Mouse (Mus musculus): ENCODE measurements around the gene Stx1a.

Gene Stx1a

DNA sequence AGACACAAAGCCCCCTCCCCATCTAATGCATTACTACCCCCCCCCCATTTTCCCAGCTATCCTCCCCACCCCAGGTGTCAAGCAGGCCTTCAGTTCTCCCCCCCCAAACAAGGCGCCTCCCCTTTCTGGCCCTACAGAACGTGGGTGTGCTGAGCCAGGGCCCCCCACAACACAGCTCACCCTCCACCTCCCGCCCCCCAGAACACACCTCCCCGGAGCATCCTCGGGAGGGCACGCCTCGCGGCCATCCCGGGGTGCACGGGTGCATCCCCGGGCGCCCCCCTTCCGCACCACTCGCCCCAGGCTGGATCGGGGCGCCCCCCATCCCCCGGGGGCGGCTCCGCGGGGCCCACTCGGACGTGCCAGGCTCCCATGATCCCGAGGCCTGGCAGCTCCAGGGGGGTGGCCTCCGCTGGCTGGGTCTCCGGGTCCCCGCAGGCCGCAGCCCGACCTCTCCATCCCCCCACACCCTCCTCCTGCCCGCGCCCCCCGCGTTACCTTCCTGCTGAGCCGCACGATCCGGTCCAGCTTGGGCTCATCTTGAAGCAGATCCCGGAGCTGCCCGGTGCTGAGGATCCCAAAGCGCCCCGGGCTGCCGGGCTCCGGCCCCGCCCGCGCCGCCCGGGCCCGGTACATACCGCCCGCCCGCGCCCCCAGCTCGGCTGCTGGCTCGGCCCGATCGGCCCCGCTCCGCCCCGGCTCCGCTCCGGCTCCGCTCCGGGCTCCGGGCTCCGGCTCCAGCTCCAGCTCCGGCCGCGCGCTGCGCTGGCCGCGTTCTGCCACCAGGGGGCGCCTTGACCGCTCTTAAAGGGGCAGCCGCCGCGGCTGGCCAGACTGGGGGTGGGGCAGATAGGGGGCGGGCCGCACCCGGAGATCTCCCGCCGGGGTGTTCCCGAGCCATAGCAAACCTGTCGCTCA lies 54.5 kb downstream of the Stx1a start, which contains the start of gene Vps37d:
Gene Vps37d (minus strand): TSS at position 703 of the 918 bp plus-strand sequence.
- peak; percentile 82 for DNase-seq (ENCODE audit: extremely low read depth, insufficient read length, low spot score)

DNA sequence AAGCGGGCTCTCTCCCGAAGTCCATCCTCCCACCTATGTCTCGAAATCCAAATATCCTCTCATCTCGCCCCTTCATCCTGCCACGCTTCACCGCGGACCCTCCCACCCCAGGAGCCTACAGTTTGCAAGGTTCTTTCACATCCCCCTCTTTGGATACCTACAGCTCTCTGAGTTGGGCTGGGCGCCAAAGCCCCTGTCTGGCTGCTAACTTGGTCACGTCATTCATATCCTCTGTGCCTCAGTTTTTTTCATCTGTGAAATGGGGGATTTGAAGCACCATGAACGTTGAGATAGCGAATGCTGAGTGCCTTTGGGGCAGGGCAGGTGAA lies 55.2 kb downstream of the Stx1a start:
- DNase-seq (ENCODE audit: extremely low read depth, insufficient read length, low spot score), result no peak

DNA sequence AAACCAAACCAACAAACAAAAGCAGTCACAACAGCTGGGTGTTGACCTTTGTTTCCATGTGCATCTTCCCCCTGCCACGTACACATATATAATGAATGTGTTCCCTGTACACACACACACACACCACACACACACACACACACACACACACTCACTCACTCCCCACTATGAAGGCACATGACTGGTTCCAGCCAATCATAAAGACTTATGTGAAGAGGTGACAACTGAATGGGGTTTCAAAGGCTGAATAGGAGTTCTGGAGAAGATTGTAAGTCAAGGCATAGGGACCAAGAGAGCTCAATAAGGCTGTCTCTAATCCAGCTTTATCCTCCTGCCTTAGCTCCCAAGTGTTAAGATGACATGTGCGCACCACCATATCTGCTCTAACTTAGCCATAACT lies 56.3 kb downstream of the Stx1a start:
- DNase-seq (ENCODE audit: extremely low read depth, insufficient read length, low spot score), result no peak

DNA sequence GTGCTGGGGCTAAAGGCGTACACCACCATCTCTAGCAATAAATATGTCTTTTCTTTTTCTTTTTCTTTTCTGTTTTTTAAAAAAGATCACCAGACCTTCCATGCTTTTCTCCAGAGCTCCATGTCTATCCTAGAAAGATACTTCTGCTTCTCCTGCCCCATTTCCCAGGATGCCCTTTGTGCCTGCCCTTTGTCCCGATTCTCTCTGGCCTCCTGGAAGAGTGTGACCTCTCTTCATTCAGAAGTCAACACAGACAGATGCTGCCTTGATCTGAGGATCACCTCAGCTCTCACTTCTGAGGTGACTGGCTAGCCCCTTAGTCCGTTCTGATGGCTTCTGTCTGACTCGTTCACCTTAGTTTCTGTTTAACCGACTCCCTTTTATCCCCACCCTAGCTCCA lies 57.3 kb downstream of the Stx1a start:
- DNase-seq (ENCODE audit: extremely low read depth, insufficient read length, low spot score), result no peak

DNA sequence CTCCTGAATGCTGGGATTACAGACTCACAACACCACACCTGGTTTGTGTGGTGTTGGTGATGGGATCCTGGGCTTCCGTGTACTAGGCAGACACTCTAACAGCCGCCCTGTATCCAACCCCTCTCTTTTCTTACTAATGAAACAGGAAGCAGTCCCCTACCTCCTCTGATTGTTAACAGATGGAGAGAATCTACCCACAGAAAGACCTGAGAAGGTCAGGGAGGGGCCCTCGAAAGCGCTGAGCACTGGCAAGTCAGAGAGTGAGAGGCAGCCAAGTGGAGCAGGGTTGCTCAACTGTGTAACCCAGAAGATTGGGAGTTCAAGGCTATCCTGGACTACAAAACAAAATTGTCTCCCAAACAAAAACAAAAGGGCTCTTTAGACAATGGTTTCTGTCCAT lies 63.6 kb downstream of the Stx1a start:
- no peak for DNase-seq (ENCODE audit: extremely low read depth, insufficient read length, low spot score)

DNA sequence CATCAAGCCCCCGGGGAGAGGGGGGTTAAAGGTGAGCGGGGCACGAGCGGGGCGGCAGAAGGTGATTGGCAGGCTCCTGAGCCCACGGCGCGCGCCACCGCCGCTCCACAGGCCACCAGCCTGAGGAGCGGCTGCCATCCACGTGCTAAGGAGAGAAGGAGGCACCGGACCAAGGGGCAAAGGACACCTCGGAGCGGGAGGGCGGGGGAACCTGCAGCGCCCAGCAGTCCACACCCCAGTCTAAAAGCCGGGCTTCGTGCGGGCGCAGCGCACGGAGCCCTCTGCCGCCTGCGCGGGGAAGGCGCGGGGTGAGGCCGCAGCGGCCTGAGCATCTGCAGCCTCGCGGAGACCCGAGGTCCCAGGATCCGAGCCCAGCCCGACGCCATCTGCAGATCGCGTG lies 66.4 kb downstream of the Stx1a start, which contains the start of gene Mlxipl:
Gene Mlxipl (plus strand): TSS at position 238 of the 400 bp plus-strand sequence.
- DNase-seq (ENCODE audit: extremely low read depth, insufficient read length, low spot score), result no peak

All from 3134 (cell line).